Mouse (Mus musculus) naive thymus-derived CD4-positive, alpha-beta T cell, adult 2 months (primary cell): Measurements from ENCODE around the gene Rasgrf2.

Experiments used
- DNase-seq: peaks from one replicate; pipeline ENCODE4 v3.0.0-alpha.2; 2011; ENCODE audit warnings: low read depth

The Rasgrf2 gene

GRCm38 (mm10) chr13:91881837-91882480, 249.5 kb downstream of the Rasgrf2 start:
- DNase-seq, result peak; percentile 44

GRCm38 (mm10) chr13:91880256-91880655, 251.2 kb downstream of the Rasgrf2 start:
- no peak for DNase-seq

- no peak for DNase-seq
These were observed 253.5 kb downstream of the Rasgrf2 start for GRCm38 (mm10) chr13:91877996-91878395.

GRCm38 (mm10) chr13:91877350-91877749, 254.1 kb downstream of the Rasgrf2 start:
- DNase-seq, result no peak

- no peak for DNase-seq
These were observed 254.6 kb downstream of the Rasgrf2 start, which contains the start of gene Ckmt2 for GRCm38 (mm10) chr13:91876741-91877349. TSS of gene Ckmt2 (minus strand) at chr13:91876885.

- no peak for DNase-seq
These were observed 255.9 kb downstream of the Rasgrf2 start for GRCm38 (mm10) chr13:91875581-91875980.

- DNase-seq, result no peak
These were observed 256.9 kb downstream of the Rasgrf2 start for GRCm38 (mm10) chr13:91874565-91874964.

- DNase-seq, result no peak
These were observed 257.6 kb downstream of the Rasgrf2 start for GRCm38 (mm10) chr13:91873734-91874329.

GRCm38 (mm10) chr13:91868577-91868976, 262.9 kb downstream of the Rasgrf2 start:
- DNase-seq, result no peak

GRCm38 (mm10) chr13:91858835-91859234, 272.6 kb downstream of the Rasgrf2 start:
- peak; percentile 63 for DNase-seq

GRCm38 (mm10) chr13:91857427-91857826, 274.0 kb downstream of the Rasgrf2 start:
- DNase-seq, result peak; percentile 27

- no peak for DNase-seq
These were observed 277.0 kb downstream of the Rasgrf2 start for GRCm38 (mm10) chr13:91854412-91854811.
